Mouse (Mus musculus) heart, adult 11 months (tissue): ENCODE measurements around the gene Vmn2r3.
"Not testable (repeated sequence)": the region's sequence is repeated elsewhere in the genome, so short reads cannot be mapped to it uniquely, and the experiment has no call there.

Experiments
- DNase-seq: peaks from one replicate; pipeline ENCODE4 v3.0.0; 2022

Vmn2r3 gene

DNA sequence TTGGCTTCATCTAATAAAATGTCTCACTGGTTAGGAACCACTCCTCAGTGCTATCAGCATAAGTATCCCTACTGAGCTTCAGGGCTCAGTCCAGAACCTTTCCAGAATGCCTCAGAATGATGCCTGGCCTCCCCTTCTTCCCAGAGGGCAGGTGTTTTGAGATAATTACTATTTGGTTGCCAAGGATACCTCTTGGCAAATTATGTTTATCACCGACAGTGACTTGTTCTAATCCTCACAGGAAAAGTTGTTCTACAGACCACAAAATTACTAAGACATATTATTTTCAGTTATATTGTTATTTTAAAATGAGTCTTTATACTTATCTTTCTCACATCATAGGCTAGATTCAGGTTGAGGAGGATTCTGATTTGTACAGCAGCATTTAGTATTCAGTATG lies at the start of gene Vmn2r3:
Gene Vmn2r3, minus strand, starts transcription at position 101 of the 400 bp plus-strand sequence.
- DNase-seq: no peak

DNA sequence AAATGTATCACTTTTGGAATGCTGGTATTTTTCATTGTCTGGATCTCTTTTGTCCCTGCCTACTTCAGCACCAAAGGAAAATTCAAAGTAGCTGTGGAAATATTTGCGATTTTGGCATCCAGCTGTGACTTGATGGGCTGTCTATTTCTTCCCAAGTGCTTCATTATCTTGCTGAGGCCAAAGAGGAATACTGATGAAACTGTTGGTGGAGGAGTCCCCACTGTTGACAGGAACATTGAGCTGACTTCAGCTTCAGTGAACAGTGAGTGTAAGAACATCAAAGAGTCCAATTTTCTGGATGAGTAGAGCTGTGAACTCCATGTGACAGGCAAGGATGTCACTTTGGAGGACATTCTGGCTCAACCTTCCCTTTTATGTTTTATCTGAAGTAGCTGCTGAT lies 43.0 kb upstream of the Vmn2r3 start:
- DNase-seq: no peak

DNA sequence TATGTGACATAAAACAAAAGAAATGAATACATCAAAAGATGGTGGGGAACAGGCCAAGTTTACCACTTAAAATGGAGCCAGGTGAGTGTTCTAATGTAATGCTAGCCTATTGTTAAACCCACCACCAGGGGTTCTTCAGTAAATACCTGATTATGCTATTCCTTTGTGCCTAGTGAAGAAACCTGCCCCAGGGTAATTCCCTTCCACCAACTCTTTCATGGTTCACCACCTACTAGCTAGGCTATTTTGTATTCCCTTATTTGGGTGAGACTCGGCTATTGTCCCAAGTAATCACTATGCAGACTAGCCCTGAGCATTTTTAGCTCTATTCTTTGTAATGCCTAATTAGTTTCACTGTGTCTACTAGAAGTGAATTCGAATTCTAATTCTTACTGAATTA lies 32.3 kb upstream of the Vmn2r3 start:
- DNase-seq: no peak

DNA sequence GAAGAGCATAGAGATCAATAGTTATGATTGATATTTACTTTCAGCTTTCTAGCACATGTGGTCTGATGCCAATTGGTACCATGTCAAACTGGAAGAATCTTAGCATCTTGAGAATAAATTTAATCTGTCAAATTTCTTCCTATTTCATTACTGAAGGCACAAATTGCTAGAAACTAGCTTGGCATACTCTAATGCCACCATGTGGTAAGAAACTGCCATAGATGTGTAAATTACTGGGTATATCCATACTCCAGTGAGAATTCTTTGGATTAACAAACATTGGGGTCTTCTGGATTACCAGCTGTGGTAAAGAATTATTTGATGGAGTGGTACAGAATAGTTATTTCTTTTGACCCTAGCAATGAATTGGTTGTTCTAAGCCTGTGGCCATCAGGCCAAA lies 17.3 kb upstream of the Vmn2r3 start:
- DNase-seq: no peak

DNA sequence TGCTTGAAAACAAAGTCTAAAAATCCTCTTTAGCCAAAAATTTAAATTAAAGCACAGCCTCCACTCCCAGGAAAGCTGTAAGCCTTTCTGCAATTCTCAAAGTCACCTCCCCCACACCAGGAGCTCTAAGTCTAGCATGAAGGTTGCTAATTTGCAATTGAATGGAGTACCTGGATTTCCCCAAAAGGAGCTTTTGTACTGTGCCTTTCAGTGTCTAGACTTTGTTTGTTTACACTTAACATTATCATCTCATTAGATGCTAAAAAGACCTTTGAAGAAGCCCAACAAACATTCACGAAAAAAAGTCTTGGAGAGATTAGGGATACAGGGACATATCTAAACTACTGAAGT lies 23.8 kb downstream of the Vmn2r3 start:
- DNase-seq: no peak

DNA sequence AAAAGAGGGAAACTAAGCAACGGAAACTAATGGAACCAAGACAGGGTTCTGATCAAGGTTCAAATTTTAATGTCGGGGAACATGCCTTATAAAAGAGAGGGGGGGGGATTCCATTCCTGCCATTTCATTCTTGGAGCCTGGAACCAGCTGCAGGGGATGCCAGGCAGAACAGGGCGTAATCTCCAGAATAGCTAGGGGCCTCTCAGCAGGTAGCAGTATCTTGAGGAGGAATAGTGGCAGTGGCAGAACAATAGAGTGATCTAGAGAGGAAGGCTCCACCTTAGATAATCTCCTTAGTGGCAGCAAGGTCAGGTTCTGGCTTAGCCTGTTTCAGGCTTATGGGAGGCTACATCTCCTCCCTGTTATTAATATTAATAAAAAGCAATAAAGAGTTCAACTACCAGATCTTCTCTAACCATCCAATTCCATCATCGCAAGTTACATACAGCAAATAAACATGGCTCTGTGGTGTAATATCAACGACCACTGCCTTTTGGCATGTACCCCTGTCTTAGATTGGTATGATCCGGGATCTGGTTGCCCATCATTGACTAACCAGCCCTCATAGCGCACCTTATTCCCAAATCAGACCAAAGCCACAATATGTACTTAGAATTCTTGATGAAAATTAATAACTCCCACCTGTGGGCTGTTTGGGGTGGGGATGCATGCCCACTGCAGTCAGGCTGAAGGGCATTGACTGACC lies 24.3 kb downstream of the Vmn2r3 start:
- DNase-seq: not testable (repeated sequence)

DNA sequence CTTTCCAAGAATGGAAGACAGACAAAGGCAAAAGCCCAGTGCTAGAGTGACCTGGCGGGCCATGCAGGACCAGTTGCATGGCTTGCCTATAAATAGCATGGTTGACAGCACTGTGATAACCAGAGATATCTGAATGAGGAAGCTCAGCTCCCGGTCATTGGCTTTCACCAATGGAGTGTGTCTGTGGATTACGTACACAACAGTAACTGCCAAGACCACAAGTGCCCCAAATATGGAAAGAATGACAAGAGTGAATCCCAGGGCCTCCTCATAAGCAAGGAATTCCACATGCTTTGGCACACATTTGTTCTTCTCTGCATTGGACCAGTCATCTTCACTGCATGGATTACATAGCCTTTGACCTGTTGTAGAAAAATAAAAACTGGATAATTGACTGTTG lies 29.9 kb downstream of the Vmn2r3 start:
- DNase-seq: peak; percentile 94

DNA sequence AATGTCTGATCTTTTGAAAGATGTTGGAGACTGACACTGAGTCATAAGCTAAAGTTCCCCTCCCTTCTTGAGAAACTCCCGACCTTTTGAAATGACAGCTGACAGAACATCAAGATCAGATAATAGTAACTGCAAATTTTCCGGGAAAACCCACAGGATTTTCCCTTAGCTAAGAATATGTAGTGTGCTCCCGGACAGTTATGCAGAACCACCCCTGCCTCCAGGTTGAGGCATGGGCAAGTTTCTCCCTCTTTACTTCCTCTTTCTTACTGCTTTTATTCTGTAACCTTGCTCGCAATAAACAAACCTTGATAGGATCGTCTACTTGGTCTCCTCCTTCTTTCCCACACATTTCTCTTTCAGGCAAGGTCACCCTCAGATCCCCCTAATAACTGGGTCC lies 37.9 kb downstream of the Vmn2r3 start:
- no peak for DNase-seq

DNA sequence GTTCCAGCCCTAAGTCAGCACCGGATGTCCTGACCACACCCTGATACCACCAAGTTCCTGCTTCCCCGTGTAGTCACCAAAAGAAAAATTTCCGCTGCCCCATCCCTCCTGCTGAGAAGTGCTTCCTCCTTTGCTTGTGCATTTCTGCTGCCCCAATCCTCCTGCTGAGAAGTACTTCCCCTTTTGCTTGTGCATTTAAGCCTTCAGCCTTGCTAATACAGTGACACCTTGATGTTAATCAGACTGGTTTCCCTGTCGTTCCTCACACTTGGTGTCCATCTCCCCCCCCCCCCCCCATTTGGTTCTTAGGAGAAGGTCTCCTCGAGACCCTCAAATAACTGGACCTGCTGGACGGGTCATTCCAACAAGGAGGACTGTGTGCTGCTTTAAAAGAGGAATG lies 39.0 kb downstream of the Vmn2r3 start:
- DNase-seq: not testable (repeated sequence)

DNA sequence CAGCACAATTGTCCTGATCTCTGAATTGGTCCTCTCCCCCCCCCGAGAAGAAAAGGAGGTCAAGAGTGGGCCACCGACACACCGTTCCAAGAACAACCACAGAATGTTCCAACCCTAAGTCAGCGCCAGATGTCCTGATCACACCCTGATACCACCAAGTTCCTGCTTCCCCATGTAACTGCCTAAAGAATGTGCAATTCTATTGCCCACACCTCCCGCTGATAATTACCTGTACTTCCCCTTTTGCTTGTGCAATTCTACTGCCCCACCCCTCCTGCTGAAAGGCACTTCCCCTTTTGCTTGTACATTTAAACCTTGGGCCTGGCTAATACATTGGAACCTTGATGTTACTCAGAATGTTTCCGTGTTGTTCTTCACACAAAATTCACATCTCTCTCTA lies 54.0 kb downstream of the Vmn2r3 start:
- DNase-seq: not testable (repeated sequence)

DNA sequence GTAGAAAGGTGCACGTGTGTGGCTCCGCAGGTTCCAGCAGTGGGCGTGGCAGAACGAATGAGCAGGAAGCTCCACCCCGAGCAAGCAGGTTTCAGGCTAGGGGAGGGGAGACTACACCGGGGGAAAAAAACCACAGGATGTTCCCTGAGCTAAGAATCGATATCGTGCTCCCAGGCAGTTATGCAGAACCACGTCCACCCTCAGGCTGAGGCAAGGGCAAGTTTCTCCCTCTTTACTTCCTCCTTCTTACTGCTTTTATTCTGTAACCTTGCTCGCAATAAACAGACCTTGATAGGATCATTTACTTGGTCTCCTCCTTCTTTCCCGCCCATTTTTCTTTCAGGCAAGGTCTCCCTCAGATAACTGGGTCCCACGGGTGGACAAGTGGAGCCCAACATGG lies 55.9 kb downstream of the Vmn2r3 start:
- DNase-seq: not testable (repeated sequence)

DNA sequence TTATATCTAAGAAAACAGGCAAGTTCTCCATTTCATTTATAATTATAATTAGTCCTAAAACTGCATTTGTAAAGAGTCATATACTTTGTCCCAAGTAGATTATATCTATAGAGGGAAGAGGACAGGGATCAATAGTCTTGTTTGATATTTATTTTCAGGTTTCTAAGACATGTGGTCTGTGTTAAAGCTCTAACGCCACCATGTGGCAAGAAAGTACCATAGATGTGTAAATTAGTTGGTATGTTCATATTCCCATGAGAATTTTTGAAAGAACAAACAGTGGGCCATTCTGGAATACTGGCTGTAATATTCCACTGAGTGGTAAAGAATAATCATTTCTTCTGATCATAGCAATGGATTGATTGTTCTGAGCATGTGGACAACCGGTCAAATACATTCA lies 62.3 kb downstream of the Vmn2r3 start:
- no peak for DNase-seq
